23 mouse cellular contexts compared by ENCODE assay signal in genomic region chr5:64918616-64919597, GRCm38 (mm10). TPM values are rescaled to one million over a fixed set of nuclear protein-coding genes. Genes with fewer than 3 reads are reported as not detected.
A peak's percentile ranks its signal among the peaks of the same experiment; 100 is the strongest.
DNase-seq lines count a peak whose midpoint lies in the region; ATAC-seq and TF ChIP-seq lines count a peak whose summit lies in the region.
"Had no signal": no experiment of that assay in that cellular context is flagged by ENCODE, and none has a peak within 500 bp of the region (broad histone marks: within the 10 kb centered on the region; RNA-seq: fewer than 3 reads in every experiment).

No protein-coding gene starts in this region.

- TF ChIP-seq EP300 in MEL (IDR thresholded peaks at IDR 0.05; ENCODE audit: low read depth in 1 of 2, low read length in 2 of 2) = no peak

- H3K9me3 ChIP-seq in MEL (replicated peaks; ENCODE audit: insufficient read depth, low read length) = no peaks in the 10 kb centered on the region
- peaks cover 2% of the 10 kb centered on the region; the same call in 1 of the 2 replicates for H3K9me3 ChIP-seq in limb, embryonic 10.5 days (replicated peaks)
- 0 out of 2 replicates have a peak, but pooled peaks cover 5% of the 10 kb centered on the region for H3K9me3 ChIP-seq in forebrain, embryonic 14.5 days (replicated peaks; ENCODE audit: control insufficient read depth, low read length)
- H3K9me3 ChIP-seq: heart, embryonic 15.5 days had no signal

- no peak for TF ChIP-seq CTCF in spleen, adult 2 months (IDR thresholded peaks at IDR 0.05; ENCODE audit: extremely low read depth, insufficient read depth, insufficient read length, insufficient replicate concordance)
- no peak for TF ChIP-seq CTCF in MEL (IDR thresholded peaks at IDR 0.05 in 2 of 3, conservative IDR thresholded peaks at IDR 0.05 in 1 of 3; ENCODE audit: control insufficient read depth in 1 of 3, insufficient read depth in 1 of 3, low read depth in 2 of 3, low read length in 3 of 3, poor library complexity in 1 of 3, severe bottlenecking in 1 of 3)

- peak overlapping the region; percentile 73 for H3K27ac ChIP-seq in spleen, adult 2 months (ENCODE audit: insufficient read depth, low read length)
- no peak overlapping the region for H3K27ac ChIP-seq in MEL (ENCODE audit: control insufficient read depth, low read depth, low read length)
- H3K27ac ChIP-seq in limb, embryonic 10.5 days = no peak overlapping the region
- H3K27ac ChIP-seq in forebrain, embryonic 14.5 days (ENCODE audit: low read depth, low read length) = no peak overlapping the region
- H3K27ac ChIP-seq: heart, embryonic 15.5 days; hindbrain, embryonic 10.5 days; stomach, postnatal 0 days had no signal

- intact Hi-C loops in left cerebral cortex, postnatal 14 days (cut with DNase I) = no loop called here

- no peak for DNase-seq in spleen, adult 2 months (ENCODE audit: low read depth in 1 of 2, low spot score in 2 of 2)
- DNase-seq in spleen, adult 18-20 months = no peak
- peak; percentile 19 for DNase-seq in MEL (ENCODE audit: low read depth, low spot score)
- DNase-seq in limb, embryonic 10.5 days (ENCODE audit: low spot score) = peak; percentile 12
- peak; percentile 19 for DNase-seq in splenic B cell, adult 2 months (ENCODE audit: low read depth, low spot score)
- DNase-seq in forebrain, embryonic 14.5 days (ENCODE audit: low spot score) = no peak
- no peak for DNase-seq in left cerebral cortex, postnatal 14 days (ENCODE audit: low spot score in 2 of 2)
- DNase-seq: B cell, adult 2 months; cerebellum, postnatal 14 days; embryo, embryonic 11 days; gastrocnemius, postnatal 25 days; kidney, adult 9 months; kidney, postnatal 36 days; left cerebral cortex, postnatal 4 days; liver, postnatal 0 days; thymus, postnatal 25 days had no signal

- TF ChIP-seq POLR2A in spleen, adult 2 months (IDR thresholded peaks at IDR 0.05; ENCODE audit: low read depth, low read length) = no peak
- TF ChIP-seq POLR2A in MEL (IDR thresholded peaks at IDR 0.05; ENCODE audit: control insufficient read depth in 1 of 2, insufficient read depth in 1 of 2, low read depth in 1 of 2, low read length in 2 of 2, poor library complexity in 1 of 2) = no peak

- 66% methylated on average over 6 of the region's 6 CpGs for WGBS in spleen, adult 2 months
- WGBS in limb, embryonic 10.5 days = 92% methylated on average over 6 of the region's 6 CpGs
- 93% methylated on average over 6 of the region's 6 CpGs for WGBS in forebrain, embryonic 14.5 days

- no peaks in the 10 kb centered on the region for H3K79me2 ChIP-seq in MEL (ENCODE audit: control insufficient read depth, insufficient read depth, low read length, poor library complexity)

- H3K4me1 ChIP-seq in spleen, adult 2 months (ENCODE audit: control insufficient read depth, insufficient read depth, insufficient read length) = peaks cover 18% of the 10 kb centered on the region; the same call in 1 of the 2 replicates
- no peaks in the 10 kb centered on the region for H3K4me1 ChIP-seq in MEL (ENCODE audit: control insufficient read depth in 1 of 2, insufficient read depth in 2 of 2, low read length in 2 of 2)
- no peaks in the 10 kb centered on the region for H3K4me1 ChIP-seq in limb, embryonic 10.5 days
- H3K4me1 ChIP-seq in forebrain, embryonic 14.5 days (ENCODE audit: control insufficient read depth, insufficient read depth, low read length) = no peaks in the 10 kb centered on the region
- H3K4me1 ChIP-seq: heart, embryonic 15.5 days; hindbrain, embryonic 10.5 days had no signal

- no peak overlapping the region for H3K4me2 ChIP-seq in forebrain, embryonic 14.5 days (ENCODE audit: low read length)
- H3K4me2 ChIP-seq: heart, embryonic 15.5 days; midbrain, embryonic 11.5 days had no signal

- H3K9ac ChIP-seq in MEL (ENCODE audit: control insufficient read depth, low read depth, low read length, poor library complexity, severe bottlenecking) = no peak overlapping the region
- no peak overlapping the region for H3K9ac ChIP-seq in forebrain, embryonic 14.5 days (ENCODE audit: low read length)
- H3K9ac ChIP-seq: heart, embryonic 15.5 days; liver, postnatal 0 days had no signal

- ATAC-seq in forebrain, embryonic 14.5 days = no peak
- ATAC-seq in megakaryocyte progenitor cell, adult 5-6 weeks (replicated peaks; ENCODE audit: poor library complexity) = no peak
- ATAC-seq: forebrain, embryonic 16.5 days; liver, postnatal 0 days had no signal

- H3K27me3 ChIP-seq in spleen, adult 2 months (ENCODE audit: control insufficient read depth, insufficient read depth, low read length) = no peaks in the 10 kb centered on the region
- H3K27me3 ChIP-seq in MEL (ENCODE audit: control insufficient read depth in 1 of 2, insufficient read depth in 2 of 2, low read length in 2 of 2) = peaks cover 0 to 5% of the 10 kb centered on the region in 2 experiments; a peak in 2 of 4 replicates
- no peaks in the 10 kb centered on the region for H3K27me3 ChIP-seq in limb, embryonic 10.5 days (ENCODE audit: low read depth, poor library complexity, severe bottlenecking)
- no peaks in the 10 kb centered on the region for H3K27me3 ChIP-seq in splenic B cell, adult 2 months (ENCODE audit: control insufficient read depth, insufficient read depth, low read length, poor library complexity, severe bottlenecking)
- no peaks in the 10 kb centered on the region for H3K27me3 ChIP-seq in forebrain, embryonic 14.5 days (replicated peaks; ENCODE audit: control insufficient read depth, insufficient read depth, low read length)
- H3K27me3 ChIP-seq: heart, embryonic 15.5 days had no signal

- no peaks in the 10 kb centered on the region for H3K36me3 ChIP-seq in spleen, adult 2 months (ENCODE audit: control insufficient read depth, insufficient read depth, low read length)
- H3K36me3 ChIP-seq in MEL (ENCODE audit: control insufficient read depth in 1 of 2, insufficient read depth in 2 of 2, low read length in 2 of 2) = no peaks in the 10 kb centered on the region
- H3K36me3 ChIP-seq in limb, embryonic 10.5 days = no peaks in the 10 kb centered on the region
- 0 out of 2 replicates have a peak, but pooled peaks cover 1% of the 10 kb centered on the region for H3K36me3 ChIP-seq in splenic B cell, adult 2 months (ENCODE audit: control insufficient read depth, insufficient read depth, low read length, poor library complexity, severe bottlenecking)
- no peaks in the 10 kb centered on the region for H3K36me3 ChIP-seq in forebrain, embryonic 14.5 days (ENCODE audit: control insufficient read depth, insufficient read depth, low read length)
- H3K36me3 ChIP-seq: heart, embryonic 15.5 days; hindbrain, embryonic 10.5 days had no signal

- no peak overlapping the region for H3K4me3 ChIP-seq in spleen, adult 2 months (ENCODE audit: extremely low read depth, insufficient read depth, insufficient read length)
- H3K4me3 ChIP-seq in MEL (ENCODE audit: control insufficient read depth in 1 of 2, insufficient read depth in 1 of 2, low read depth in 2 of 2, low read length in 2 of 2) = no peak overlapping the region
- H3K4me3 ChIP-seq in limb, embryonic 10.5 days = no peak overlapping the region
- H3K4me3 ChIP-seq in forebrain, embryonic 14.5 days (ENCODE audit: low read depth, low read length) = no peak overlapping the region
- H3K4me3 ChIP-seq: heart, embryonic 15.5 days; hindbrain, embryonic 10.5 days had no signal

- TF ChIP-seq RAD21 in MEL (IDR thresholded peaks at IDR 0.05; ENCODE audit: low read depth, low read length) = no peak

TF ChIP-seq in MEL, 35 proteins besides CTCF, POLR2A, EP300 and RAD21 (continues in another document):
- TF ChIP-seq MYC (IDR thresholded peaks at IDR 0.05; ENCODE audit: low read depth, low read length) (no peak), RCOR1 (IDR thresholded peaks at IDR 0.05; ENCODE audit: low read depth, low read length) (no peak), HCFC1 (IDR thresholded peaks at IDR 0.05; ENCODE audit: low read depth, low read length) (no peak), TBP (IDR thresholded peaks at IDR 0.05; ENCODE audit: low read depth, low read length) (no peak), MAFK (IDR thresholded peaks at IDR 0.05; ENCODE audit: borderline replicate concordance, low read depth, low read length) (no peak), ZNF384 (IDR thresholded peaks at IDR 0.05; ENCODE audit: low read depth, low read length) (no peak), MXI1 (IDR thresholded peaks at IDR 0.05; ENCODE audit: low read depth, low read length) (no peak), CHD2 (IDR thresholded peaks at IDR 0.05; ENCODE audit: low read length) (no peak)

RNA-seq across cellular contexts. Expression of gene Tlr1, which starts 14.5 kb away (rescaled TPM):
- 20.8 and 42.8 TPM in 2 replicates for polyA plus RNA-seq in spleen, adult 2 months (2012; rRNA removed)
- not detected in 2 replicates for total RNA-seq in MEL (2012; rRNA removed)
- polyA plus RNA-seq in MEL (2012; ENCODE audit: insufficient read depth in 1 of 2, insufficient read length in 2 of 2, low read depth in 1 of 2, low replicate concordance in 2 of 2, missing spikeins in 1 of 2) = not detected
- 0.19 and 0.28 TPM in 2 replicates for polyA plus RNA-seq in limb, embryonic 10.5 days (2016; fragmentation: Nextera tagmentation; extraction: Ambion mirVana)
- polyA plus RNA-seq in forebrain, embryonic 14.5 days (2014; fragmentation: Nextera tagmentation; extraction: Ambion mirVana) = 0.33 and 0.36 TPM in 2 replicates
- 7.3 and 7.5 TPM in 2 replicates for total RNA-seq in megakaryocyte progenitor cell, adult 5-6 weeks (2015)
- 2.6 and 3.8 TPM in 2 replicates for total RNA-seq in megakaryocyte progenitor cell, adult 5-6 weeks (2017)
- under 1 TPM in 1 of 2 experiments, not detected in 1; 0.15 TPM for total RNA-seq in left cerebral cortex, postnatal 14 days (2021)
- total RNA-seq: ES-E14 had no signal

RNA-seq across cellular contexts. Expression of gene Tlr6, which starts 41.0 kb away (rescaled TPM):
- 2.4 and 3.4 TPM in 2 replicates for polyA plus RNA-seq in spleen, adult 2 months (2012; rRNA removed)
- total RNA-seq in MEL (2012; rRNA removed) = 0.13 and 0.19 TPM in 2 replicates
- under 1 TPM in 1 of 2 experiments, not detected in 1; 0.36 TPM for polyA plus RNA-seq in MEL (2012; ENCODE audit: insufficient read depth in 1 of 2, insufficient read length in 2 of 2, low read depth in 1 of 2, low replicate concordance in 2 of 2, missing spikeins in 1 of 2)
- polyA plus RNA-seq in limb, embryonic 10.5 days (2016; fragmentation: Nextera tagmentation; extraction: Ambion mirVana) = 0.18 and 0.25 TPM in 2 replicates
- polyA plus RNA-seq in forebrain, embryonic 14.5 days (2014; fragmentation: Nextera tagmentation; extraction: Ambion mirVana) = 0.38 and 0.48 TPM in 2 replicates
- 4.5 and 4.8 TPM in 2 replicates for total RNA-seq in megakaryocyte progenitor cell, adult 5-6 weeks (2015)
- 3.0 and 3.7 TPM in 2 replicates for total RNA-seq in megakaryocyte progenitor cell, adult 5-6 weeks (2017)
- 1 to 10 TPM in 1 of 2 experiments, under 1 TPM in 1; 0.70 to 1.8 TPM for total RNA-seq in left cerebral cortex, postnatal 14 days (2021)

RNA-seq across cellular contexts. Expression of gene Fam114a1, which starts 51.0 kb away (rescaled TPM):
- 5.5 and 6.1 TPM in 2 replicates for polyA plus RNA-seq in spleen, adult 2 months (2012; rRNA removed)
- not detected in 2 replicates for total RNA-seq in MEL (2012; rRNA removed)
- polyA plus RNA-seq in MEL (2012; ENCODE audit: insufficient read depth in 1 of 2, insufficient read length in 2 of 2, low read depth in 1 of 2, low replicate concordance in 2 of 2, missing spikeins in 1 of 2) = under 1 TPM in 1 of 2 experiments, not detected in 1; 0.08 TPM
- polyA plus RNA-seq in limb, embryonic 10.5 days (2016; fragmentation: Nextera tagmentation; extraction: Ambion mirVana) = 12.5 and 18.3 TPM in 2 replicates
- polyA plus RNA-seq in forebrain, embryonic 14.5 days (2014; fragmentation: Nextera tagmentation; extraction: Ambion mirVana) = 4.5 and 5.6 TPM in 2 replicates
- 5.6 and 7.1 TPM in 2 replicates for total RNA-seq in megakaryocyte progenitor cell, adult 5-6 weeks (2015)
- total RNA-seq in megakaryocyte progenitor cell, adult 5-6 weeks (2017) = 5.2 and 7.4 TPM in 2 replicates
- 1 to 10 TPM; 4.8 to 5.9 TPM for total RNA-seq in left cerebral cortex, postnatal 14 days (2021)

Comparison
In these comparisons a context has a peak if more than half of its experiments do, and no peak if none do; other contexts are left out.
1. DNase-seq: peak in MEL (single experiment), limb, embryonic 10.5 days (single experiment) and splenic B cell, adult 2 months (single experiment); none in spleen, adult 2 months (0 of 2), spleen, adult 18-20 months (0 of 2), forebrain, embryonic 14.5 days (single experiment) and left cerebral cortex, postnatal 14 days (0 of 2).
2. RNA of gene Tlr1, which starts 14.5 kb away (polyA plus RNA-seq): 20.8 to 42.8 TPM in spleen, adult 2 months; 0.33 to 0.36 TPM in forebrain, embryonic 14.5 days, 0.19 to 0.28 TPM in limb, embryonic 10.5 days and not detected in MEL; every median in the first group is over 10 times any median in the second.